10 mouse cellular contexts compared by ENCODE assay signal in the genomic region with DNA sequence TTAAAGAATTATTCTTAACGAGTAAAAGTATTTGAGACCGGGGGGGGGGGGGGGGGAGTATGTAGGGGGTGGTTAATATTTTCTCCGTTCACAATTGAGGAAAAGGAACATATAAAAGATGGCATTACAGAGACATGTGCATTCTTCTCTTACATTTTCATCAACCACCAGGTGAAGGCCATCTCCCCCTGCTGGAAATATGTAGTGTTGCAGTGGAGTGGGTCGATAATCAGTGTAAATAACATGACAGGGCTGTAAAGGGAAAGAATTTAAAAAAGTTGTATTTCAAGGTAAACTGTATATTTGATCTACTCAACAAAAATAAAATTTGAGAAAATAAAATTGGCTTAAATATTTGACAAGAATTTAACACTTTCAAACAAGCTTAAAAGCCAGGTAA. TPM values are rescaled to one million over a fixed set of nuclear protein-coding genes. Genes with fewer than 3 reads are reported as not detected.
DNase-seq lines count a peak whose midpoint lies in the region; TF ChIP-seq lines count a peak whose summit lies in the region.
"Had no signal": no experiment of that assay in that cellular context is flagged by ENCODE, and none has a peak within 500 bp of the region (broad histone marks: within the 10 kb centered on the region; RNA-seq: fewer than 3 reads in every experiment).

No protein-coding gene starts in this region.

- H3K4me1 ChIP-seq in spleen, adult 2 months (ENCODE audit: control insufficient read depth, insufficient read depth, insufficient read length): no peaks in the 10 kb centered on the region

- peak; percentile 16; the same call in 1 of the 2 replicates for TF ChIP-seq CTCF in spleen, adult 2 months (IDR thresholded peaks at IDR 0.05; ENCODE audit: extremely low read depth, insufficient read depth, insufficient read length, insufficient replicate concordance)

- no peak overlapping the region for H3K4me3 ChIP-seq in spleen, adult 2 months (ENCODE audit: extremely low read depth, insufficient read depth, insufficient read length)
- H3K4me3 ChIP-seq: erythroblast, embryonic 14.5 days had no signal

- no peaks in the 10 kb centered on the region for H3K27me3 ChIP-seq in spleen, adult 2 months (ENCODE audit: control insufficient read depth, insufficient read depth, low read length)

- WGBS in spleen, adult 2 months: 43% methylated on average over 4 of the region's 4 CpGs

- peak; percentile 31 for DNase-seq in heart, adult 8-10 months (ENCODE audit: low spot score)
- DNase-seq in heart, adult 11 months: no peak
- DNase-seq in spleen, adult 2 months (ENCODE audit: low read depth in 1 of 2, low spot score in 2 of 2): peak; percentile 11 to 26
- no peak for DNase-seq in spleen, adult 12 weeks (ENCODE audit: low spot score)
- peak; percentile 50 for DNase-seq in c-Kit-negative CD71-positive TER-119-positive erythroid progenitor cells, embryonic 14.5 days (ENCODE audit: low read depth, low spot score)
- peak; percentile 24 for DNase-seq in hindlimb bud, embryonic 11.5 days (ENCODE audit: extremely low spot score, low read depth, low spot score)
- peak; percentile 44 for DNase-seq in mesoderm, embryonic 11.5 days (ENCODE audit: low read depth, low spot score)
- no peak for DNase-seq in testis, postnatal 10 days (ENCODE audit: low spot score)

- no peak overlapping the region for H3K27ac ChIP-seq in spleen, adult 2 months (ENCODE audit: insufficient read depth, low read length)
- H3K27ac ChIP-seq: macrophage had no signal

- TF ChIP-seq POLR2A in spleen, adult 2 months (IDR thresholded peaks at IDR 0.05; ENCODE audit: low read depth, low read length): no peak

- H3K36me3 ChIP-seq in spleen, adult 2 months (ENCODE audit: control insufficient read depth, insufficient read depth, low read length): peaks cover 20% of the 10 kb centered on the region

RNA-seq across cellular contexts. Expression of a gene that starts 17.5 kb away (rescaled TPM):
- 10 to 100 TPM; 22.1 to 27.2 (median 26.0) TPM for total RNA-seq in heart, adult 8-10 months (2022)
- polyA plus RNA-seq in spleen, adult 2 months (2012; rRNA removed): 3.4 and 3.6 TPM in 2 replicates

RNA-seq across cellular contexts. Expression of a gene that starts 17.6 kb away (rescaled TPM):
- 10 to 100 TPM; 14.3 to 15.4 (median 15.1) TPM for total RNA-seq in heart, adult 8-10 months (2022)
- polyA plus RNA-seq in spleen, adult 2 months (2012; rRNA removed): 2.1 TPM in 2 replicates

Comparison
In these comparisons a context has a peak if more than half of its experiments do, and no peak if none do; other contexts are left out.
1. DNase-seq: peak in heart, adult 8-10 months (single experiment), spleen, adult 2 months (2 of 2), c-Kit-negative CD71-positive TER-119-positive erythroid progenitor cells, embryonic 14.5 days (single experiment), hindlimb bud, embryonic 11.5 days (single experiment) and mesoderm, embryonic 11.5 days (single experiment); none in heart, adult 11 months (single experiment), spleen, adult 12 weeks (single experiment) and testis, postnatal 10 days (single experiment).